Mouse (Mus musculus): ENCODE data around the gene Pnmt.

DNA sequence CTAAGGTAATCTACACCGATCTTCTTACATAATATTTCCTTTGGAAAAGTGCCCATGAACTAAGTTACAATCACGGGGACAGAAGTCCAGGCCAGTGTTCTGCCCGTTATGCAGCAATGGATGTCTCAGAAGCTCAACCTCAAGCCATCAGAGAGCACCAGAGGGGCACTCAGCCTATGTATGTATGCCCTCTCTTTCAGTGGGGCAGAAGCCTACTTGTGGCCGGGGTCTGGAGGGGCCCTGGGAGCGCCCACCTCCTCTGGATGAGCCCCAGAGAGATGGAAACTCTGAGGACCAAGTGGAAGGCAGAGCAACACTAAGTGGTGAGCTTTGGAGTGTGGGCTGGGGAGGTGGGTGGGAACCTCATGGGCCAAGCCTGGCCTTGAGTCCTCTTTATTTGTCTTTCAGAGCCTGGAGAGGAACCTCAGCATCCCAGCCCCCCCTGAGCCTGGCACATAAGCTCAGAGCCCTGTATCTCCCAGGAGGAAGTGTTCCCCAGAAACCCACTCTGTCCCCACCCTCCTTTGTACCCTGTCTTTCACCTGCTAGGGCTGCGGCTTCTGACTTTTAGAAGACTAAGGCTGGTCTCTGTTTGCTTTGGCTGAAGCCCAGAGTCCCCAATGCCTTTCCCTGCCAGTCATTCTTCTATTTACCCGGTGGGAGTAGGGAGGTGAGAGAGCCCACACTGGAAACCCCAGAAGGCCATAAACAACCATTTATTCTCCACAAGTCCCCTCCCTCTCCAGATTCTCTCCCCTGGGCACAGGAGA is 29.4 kb upstream of the Pnmt start:
- TF ChIP-seq SIN3A (IDR thresholded peaks at IDR 0.05; ENCODE audit: low read length): no peak
- TF ChIP-seq MXI1 (IDR thresholded peaks at IDR 0.05; ENCODE audit: low read depth, low read length): no peak
- TF ChIP-seq GABPA (IDR thresholded peaks at IDR 0.05; ENCODE audit: insufficient replicate concordance, low read depth, low read length): no peak
- TF ChIP-seq CTCF (conservative IDR thresholded peaks at IDR 0.05 in 1 of 2, IDR thresholded peaks at IDR 0.05 in 1 of 2; ENCODE audit: low read depth in 2 of 2, low read length in 2 of 2): no peak
- TF ChIP-seq POLR2A (IDR thresholded peaks at IDR 0.05; ENCODE audit: low read depth, low read length): no peak
- TF ChIP-seq NRF1 (IDR thresholded peaks at IDR 0.05; ENCODE audit: low read depth, low read length): no peak
- TF ChIP-seq USF1 (IDR thresholded peaks at IDR 0.05; ENCODE audit: low read depth, low read length): no peak
- no peak for TF ChIP-seq ZNF384 (IDR thresholded peaks at IDR 0.05; ENCODE audit: low read depth, low read length)
- no peak for TF ChIP-seq MAX (IDR thresholded peaks at IDR 0.05; ENCODE audit: low read length)
- no peak for TF ChIP-seq EP300 (IDR thresholded peaks at IDR 0.05; ENCODE audit: low read length)
- TF ChIP-seq RCOR1 (conservative IDR thresholded peaks at IDR 0.05; ENCODE audit: low read depth, low read length): no peak
- no peak for TF ChIP-seq ZC3H11A (IDR thresholded peaks at IDR 0.05; ENCODE audit: low read depth, low read length)
- TF ChIP-seq CHD2 (IDR thresholded peaks at IDR 0.05; ENCODE audit: low read length): no peak
- TF ChIP-seq KAT2A (IDR thresholded peaks at IDR 0.05; ENCODE audit: insufficient replicate concordance, low read length): no peak

All from CH12.LX (cell line).